Mouse (Mus musculus) bone marrow, adult 2 months (tissue): ENCODE measurements around the gene Rad51c. TPM values are rescaled to one million over a fixed set of nuclear protein-coding genes. Genes with fewer than 3 reads are reported as not detected.
A peak's percentile ranks its signal among the peaks of the same experiment; 100 is the strongest.
"Not testable (repeated sequence)": the region's sequence is repeated elsewhere in the genome, so short reads cannot be mapped to it uniquely, and the experiment has no call there.

Experiments used
- H3K27ac ChIP-seq: fragments of 200-500 bp; 2 replicates; pipeline ENCODE4 v1.5.1; 2012; ENCODE audit warnings: low read depth, mild to moderate bottlenecking, control low read depth, inconsistent platforms, low read length; ENCODE audit not compliant: control insufficient read depth, poor library complexity, insufficient read depth
- H3K4me1 ChIP-seq: fragments of 200-500 bp; 2 replicates; pipeline ENCODE4 v1.6.1; 2011; ENCODE audit warnings: low read length; ENCODE audit not compliant: control insufficient read depth, insufficient read depth
- H3K4me3 ChIP-seq: fragments of 200-500 bp; replicated peaks from 2 replicates; pipeline ENCODE3; 2011; ENCODE audit warnings: mild to moderate bottlenecking, low read depth, low read length, control low read depth; ENCODE audit not compliant: control insufficient read depth
- CTCF ChIP-seq: fragments of 200-500 bp; IDR thresholded peaks from 2 replicates; pipeline ENCODE4 v1.5.1; 2011; ENCODE audit warnings: low read length, control low read depth; ENCODE audit not compliant: control insufficient read depth, insufficient read depth
- POLR2A ChIP-seq: fragments of 200-500 bp; IDR thresholded peaks from 2 replicates; pipeline ENCODE4 v1.6.1; 2011; ENCODE audit warnings: low read depth, mild to moderate bottlenecking, control low read depth, low read length, borderline replicate concordance; ENCODE audit not compliant: control insufficient read depth
- WGBS: fragments of 180-500 bp; shearing (Covaris S2); methylation state at CpG from one replicate; pipeline ENCODE4 v1.1.7; 2018; 5-methylcytosine and 5-hydroxymethylcytosine counted together
- polyA plus RNA-seq: library from polyadenylated mRNA; stranded (reverse); fragments of >200 nt; gene quantifications from 2 replicates; pipeline ENCODE4 v1.2.4, GENCODE M21; 2011; ENCODE audit warnings: low replicate concordance; ENCODE audit not compliant: missing spikeins, insufficient read depth, insufficient read length

Gene Rad51c
- polyA plus RNA-seq, 1 experiment = 11.6 TPM

GRCm38 (mm10) chr11:87427273-87428050, 22.7 kb upstream of the Rad51c start:
- no peak for TF ChIP-seq POLR2A
- no peak for TF ChIP-seq CTCF
- no peak overlapping the region for H3K27ac ChIP-seq
- H3K4me1 ChIP-seq = no peaks in the 10 kb centered on the region; the same call in none of the 2 replicates
- 39% methylated on average over 1 of the region's 1 CpGs for WGBS
- H3K4me3 ChIP-seq = no peak overlapping the region

- not testable (repeated sequence) for H3K4me1 ChIP-seq, H3K4me3 ChIP-seq
- peak; percentile 70 for TF ChIP-seq POLR2A
- 0 out of 2 replicates have a peak overlapping the region, but pooled peaks have one; percentile 36 for H3K27ac ChIP-seq
- WGBS = 1% methylated on average over 24 of the region's 24 CpGs
These were observed 21.9 kb upstream of the Rad51c start for GRCm38 (mm10) chr11:87426450-87427250.

- Histone ChIP-seq H3K4me1 (no peaks in the 10 kb centered on the region; the same call in none of the 2 replicates), H3K4me3 (no peak overlapping the region), H3K27ac (no peak overlapping the region)
- 0% methylated on average over 7 of the region's 7 CpGs for WGBS
- TF ChIP-seq CTCF (no peak), POLR2A (no peak)
These were observed 21.3 kb upstream of the Rad51c start for GRCm38 (mm10) chr11:87426121-87426449.

GRCm38 (mm10) chr11:87423551-87424325, 19.0 kb upstream of the Rad51c start:
- no peak overlapping the region for H3K4me3 ChIP-seq
- 42% methylated on average over 6 of the region's 6 CpGs for WGBS
- TF ChIP-seq POLR2A = no peak
- no peak for TF ChIP-seq CTCF
- H3K27ac ChIP-seq = no peak overlapping the region
- H3K4me1 ChIP-seq = no peaks in the 10 kb centered on the region; the same call in none of the 2 replicates

GRCm38 (mm10) chr11:87422511-87423340, 18.0 kb upstream of the Rad51c start:
- peak overlapping the region; percentile 69 for H3K27ac ChIP-seq
- H3K4me3 ChIP-seq = peak overlapping the region; percentile 51
- H3K4me1 ChIP-seq = no peaks in the 10 kb centered on the region; the same call in none of the 2 replicates
- WGBS = under 1% methylated on average over 26 of the region's 26 CpGs
- TF ChIP-seq CTCF (peak; percentile 3; the same call in 1 of the 2 replicates), POLR2A (peak; percentile 94)

- WGBS = 13% methylated on average over 6 of the region's 6 CpGs
- no peak overlapping the region; the same call in 1 of the 2 replicates for H3K27ac ChIP-seq
These were observed 17.0 kb upstream of the Rad51c start for GRCm38 (mm10) chr11:87421760-87422201.

GRCm38 (mm10) chr11:87420861-87421260, 16.1 kb upstream of the Rad51c start:
- H3K4me3 ChIP-seq = no peak overlapping the region
- no peak overlapping the region for H3K27ac ChIP-seq
- H3K4me1 ChIP-seq = no peaks in the 10 kb centered on the region; the same call in none of the 2 replicates
- TF ChIP-seq POLR2A = no peak
- TF ChIP-seq CTCF = no peak

More at GRCm38 (mm10) chr11:87421760-87422201, 17.0 kb upstream of the Rad51c start:
- TF ChIP-seq POLR2A = no peak
- no peak for TF ChIP-seq CTCF
- no peaks in the 10 kb centered on the region; the same call in none of the 2 replicates for H3K4me1 ChIP-seq
- H3K4me3 ChIP-seq = no peak overlapping the region

GRCm38 (mm10) chr11:87416120-87416519, 11.4 kb upstream of the Rad51c start:
- Histone ChIP-seq H3K27ac (no peak overlapping the region), H3K4me1 (no peaks in the 10 kb centered on the region), H3K4me3 (no peak overlapping the region)
- TF ChIP-seq CTCF (no peak), POLR2A (no peak)
- 75% methylated on average over 5 of the region's 5 CpGs for WGBS

- 51% methylated on average over 3 of the region's 3 CpGs for WGBS
- not testable (repeated sequence) for H3K27ac ChIP-seq, H3K4me3 ChIP-seq, H3K4me1 ChIP-seq
These were observed 8.7 kb upstream of the Rad51c start for GRCm38 (mm10) chr11:87413412-87413811.
